Mouse (Mus musculus) lung, embryonic 15.5 days (tissue): ENCODE measurements around the gene Herc6. TPM values are rescaled to one million over a fixed set of nuclear protein-coding genes. Genes with fewer than 3 reads are reported as not detected.

Experiments used
- ATAC-seq: fragments of 200-750 bp; cut with Nextera tagmentation; 2 replicates; pipeline ENCODE4 v1.8.0; 2017; ENCODE audit warnings: moderate number of reproducible peaks, borderline replicate concordance; ENCODE audit not compliant: low FRiP score, low TSS enrichment; ENCODE audit errors: extremely low read depth
- H3K27ac ChIP-seq: fragments of 300-500 bp; sonication (generic); 2 replicates; pipeline ENCODE4 v1.5.1; 2015; ENCODE audit warnings: moderate library complexity, mild to moderate bottlenecking, inconsistent platforms
- H3K27me3 ChIP-seq: fragments of 300-500 bp; sonication (generic); 2 replicates; pipeline ENCODE4 v1.6.1; 2015; ENCODE audit warnings: inconsistent platforms
- H3K36me3 ChIP-seq: fragments of 300-500 bp; sonication (generic); 2 replicates; pipeline ENCODE4 v1.6.1; 2015; ENCODE audit warnings: inconsistent platforms
- H3K4me1 ChIP-seq: fragments of 300-500 bp; sonication (generic); 2 replicates; pipeline ENCODE4 v1.6.1; 2015; ENCODE audit warnings: inconsistent platforms
- H3K4me2 ChIP-seq: fragments of 300-500 bp; sonication (generic); 2 replicates; pipeline ENCODE4 v1.6.1; 2015; ENCODE audit warnings: inconsistent platforms, mild to moderate bottlenecking, moderate library complexity
- H3K4me3 ChIP-seq: fragments of 300-500 bp; sonication (generic); 2 replicates; pipeline ENCODE4 v1.5.1; 2015; ENCODE audit warnings: mild to moderate bottlenecking, inconsistent platforms
- H3K9ac ChIP-seq: fragments of 300-500 bp; sonication (generic); 2 replicates; pipeline ENCODE4 v1.6.1; 2015; ENCODE audit warnings: inconsistent platforms
- H3K9me3 ChIP-seq: fragments of 300-500 bp; sonication (generic); 2 replicates; pipeline ENCODE4 v1.6.1; 2016; ENCODE audit warnings: inconsistent platforms
- WGBS: fragments of 180-500 bp; shearing (Covaris S2); methylation state at CpG from one replicate; pipeline ENCODE4 v1.1.7; 2015; 5-methylcytosine and 5-hydroxymethylcytosine counted together
- polyA plus RNA-seq: library from polyadenylated mRNA; unstranded; fragments of >200 nt; fragmentation: Nextera tagmentation; extraction: Ambion mirVana; gene quantifications from 2 replicates; pipeline ENCODE4 v1.2.1, GENCODE M21; 2015

Gene Herc6
- polyA plus RNA-seq, 1 experiment from 2014 or later: 3.7 TPM

DNA sequence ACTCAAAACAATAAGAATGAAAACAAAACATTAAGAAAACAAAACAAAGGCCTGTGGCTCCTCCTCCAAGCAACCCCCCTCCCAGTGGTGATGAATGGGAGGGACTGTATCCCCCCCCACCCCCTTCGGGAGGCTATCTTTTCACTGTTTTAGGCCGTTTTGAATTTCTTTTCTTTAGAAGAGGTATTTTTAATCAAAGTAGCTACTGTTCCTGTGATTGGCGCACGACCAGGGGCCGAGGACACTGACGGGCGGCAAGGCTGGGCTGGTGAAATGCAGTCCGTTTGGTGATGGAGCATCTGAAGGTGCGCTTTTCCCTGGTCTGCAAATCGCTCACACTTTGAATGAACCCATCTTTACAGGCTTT, 121.6 kb downstream of the Herc6 start, which contains the start of gene Lancl2:
Gene Lancl2, plus strand, starts transcription at position 165 of the 367 bp plus-strand sequence.
- no peaks in the 10 kb centered on the region for H3K9me3 ChIP-seq
- peak within 1 kb of the TSS; percentile 63 for H3K4me3 ChIP-seq
- peak within 1 kb of the TSS; percentile 71 for H3K4me2 ChIP-seq
- H3K9ac ChIP-seq: peak within 1 kb of the TSS; percentile 90
- peak; percentile 23; the same call in 1 of the 2 replicates for ATAC-seq
- under 1% methylated on average over 10 of the region's 10 CpGs for WGBS
- peak within 1 kb of the TSS; percentile 95 for H3K27ac ChIP-seq
- H3K36me3 ChIP-seq: no peaks in the 10 kb centered on the region
- H3K27me3 ChIP-seq: no peaks in the 10 kb centered on the region
- H3K4me1 ChIP-seq: no peaks in the 10 kb centered on the region

DNA sequence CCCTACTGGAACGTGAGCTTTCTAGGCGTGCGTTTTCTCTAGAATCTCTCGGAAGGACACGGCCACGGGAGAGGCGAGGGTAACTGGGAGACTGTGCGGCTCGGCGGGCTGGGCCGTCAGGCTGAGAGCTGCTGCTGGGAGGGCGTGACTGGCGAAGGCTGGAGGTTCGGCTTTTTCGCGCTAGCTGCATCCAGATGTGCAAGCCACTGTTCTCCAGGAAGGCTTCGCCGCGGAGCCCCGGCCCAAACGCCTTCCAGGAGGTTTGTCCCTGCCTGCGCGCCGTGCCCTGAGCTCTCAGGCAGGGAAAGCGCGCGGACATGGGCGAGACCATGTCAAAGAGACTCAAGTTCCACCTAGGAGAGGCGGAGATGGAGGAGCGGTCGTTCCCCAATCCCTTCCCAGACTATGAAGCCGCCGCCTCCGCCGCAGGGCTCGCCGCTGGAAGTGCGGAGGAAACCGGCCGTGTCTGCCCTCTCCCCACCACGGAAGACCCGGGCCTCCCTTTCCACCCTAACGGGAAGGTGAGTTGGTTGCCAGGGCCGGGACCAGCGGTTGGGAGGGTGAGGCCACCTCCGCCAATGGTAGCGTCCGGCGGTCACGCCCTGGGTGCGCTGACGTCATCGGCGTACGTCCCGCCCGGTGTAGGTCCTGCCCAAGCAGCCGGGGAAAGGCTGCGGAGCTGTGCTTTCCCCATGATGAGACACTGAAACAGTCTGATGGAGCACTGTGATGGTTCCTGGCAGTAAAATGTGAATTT, 122.1 kb downstream of the Herc6 start:
- WGBS: under 1% methylated on average over 59 of the region's 59 CpGs
- Histone ChIP-seq H3K4me2 (peak overlapping the region; percentile 71), H3K27me3 (no peaks in the 10 kb centered on the region)

DNA sequence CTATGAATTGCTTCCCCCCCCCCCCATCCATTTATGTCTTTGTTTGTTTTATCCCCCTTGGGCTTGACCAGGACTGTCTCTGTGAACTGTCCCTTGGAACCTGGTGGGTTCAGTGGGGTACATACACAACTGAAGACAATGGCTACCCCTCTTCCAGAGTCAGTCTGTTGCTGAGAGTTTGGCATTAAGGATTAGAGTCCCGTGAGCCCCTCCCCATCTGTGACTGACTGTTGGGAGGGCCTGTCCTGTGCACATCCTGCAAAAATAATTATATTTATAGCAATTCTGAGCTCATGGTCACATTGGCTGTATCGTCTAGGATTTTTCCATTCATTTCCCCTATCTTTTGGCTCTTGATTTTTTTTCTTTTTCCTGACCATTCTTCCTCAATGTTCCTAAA, 122.9 kb downstream of the Herc6 start:
- peak; percentile 12 for ATAC-seq
- WGBS: 14% methylated on average over 2 of the region's 2 CpGs
- Histone ChIP-seq H3K36me3 (no peaks in the 10 kb centered on the region), H3K9ac (peak overlapping the region; percentile 90), H3K27ac (peak overlapping the region; percentile 95), H3K27me3 (no peaks in the 10 kb centered on the region), H3K4me3 (peak overlapping the region; percentile 63), H3K4me1 (no peaks in the 10 kb centered on the region), H3K9me3 (no peaks in the 10 kb centered on the region), H3K4me2 (peak overlapping the region; percentile 71)

More for the DNA sequence above, 122.1 kb downstream of the Herc6 start:
- Histone ChIP-seq H3K9me3 (no peaks in the 10 kb centered on the region), H3K36me3 (no peaks in the 10 kb centered on the region), H3K9ac (peak overlapping the region; percentile 90), H3K4me1 (no peaks in the 10 kb centered on the region), H3K27ac (peak overlapping the region; percentile 95), H3K4me3 (peak overlapping the region; percentile 63)
- ATAC-seq: peak; percentile 99

DNA sequence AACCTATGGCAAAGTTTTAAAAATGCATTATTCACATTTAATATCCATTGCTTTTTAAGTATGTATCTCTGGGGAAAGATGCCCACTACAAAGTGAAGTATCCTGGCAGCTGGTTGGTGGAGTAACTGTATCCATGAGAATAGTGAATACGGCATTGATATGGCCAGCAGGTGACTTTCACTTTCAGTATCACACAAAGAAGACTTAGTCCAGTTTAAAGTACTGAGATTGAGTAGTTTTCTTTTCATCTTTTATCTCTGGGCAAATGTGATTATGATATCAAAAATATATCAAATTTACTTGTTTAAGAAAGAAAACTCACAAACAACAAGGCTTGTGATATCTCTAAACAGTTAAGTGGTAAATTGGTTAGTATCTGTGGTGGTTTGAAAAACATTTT, 125.9 kb downstream of the Herc6 start:
- no peak overlapping the region for H3K4me2 ChIP-seq
- no peak for ATAC-seq
- 88% methylated on average over 1 of the region's 1 CpGs for WGBS

DNA sequence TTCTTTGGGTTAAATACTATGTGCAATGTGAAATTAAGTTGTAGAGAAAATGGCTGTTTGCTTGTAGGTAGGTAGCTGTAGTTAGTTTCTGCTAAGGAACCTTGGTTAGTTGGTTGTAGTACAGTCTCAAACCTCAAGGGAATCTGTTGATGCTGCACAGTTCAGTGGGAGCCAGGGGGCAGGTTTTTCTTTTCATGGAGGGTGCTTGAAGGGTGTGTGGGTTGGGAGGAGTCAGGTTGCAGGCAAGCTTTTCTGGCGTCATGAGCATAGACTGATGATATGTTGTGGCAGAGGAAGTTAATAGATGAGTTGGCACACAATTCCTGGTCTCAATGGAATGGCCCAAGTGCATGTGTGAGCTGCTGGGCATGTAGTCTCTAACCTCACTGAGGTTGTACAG, 130.9 kb downstream of the Herc6 start:
- ATAC-seq: no peak
- H3K27ac ChIP-seq: no peak overlapping the region
- no peaks in the 10 kb centered on the region for H3K9me3 ChIP-seq
- H3K27me3 ChIP-seq: no peaks in the 10 kb centered on the region
- no peaks in the 10 kb centered on the region for H3K4me1 ChIP-seq
- no peak overlapping the region for H3K4me3 ChIP-seq
- H3K9ac ChIP-seq: no peak overlapping the region
- no peak overlapping the region for H3K4me2 ChIP-seq
- 4% methylated on average over 1 of the region's 1 CpGs for WGBS
- H3K36me3 ChIP-seq: 0 out of 2 replicates have a peak, but pooled peaks cover 10% of the 10 kb centered on the region

More for the DNA sequence above, 125.9 kb downstream of the Herc6 start:
- Histone ChIP-seq H3K9me3 (no peaks in the 10 kb centered on the region), H3K27me3 (no peaks in the 10 kb centered on the region), H3K4me3 (no peak overlapping the region), H3K27ac (no peak overlapping the region), H3K36me3 (no peaks in the 10 kb centered on the region), H3K9ac (no peak overlapping the region), H3K4me1 (no peaks in the 10 kb centered on the region)

Other genes starting within 250 kb of the Herc6 start
- gene Vmn1r17, start 217.3 kb upstream of the Herc6 start, polyA plus RNA-seq: not detected in 2 replicates
- gene Vmn1r18, start 185.2 kb upstream of the Herc6 start, polyA plus RNA-seq: not detected in 2 replicates
- gene Vmn1r19, start 177.2 kb upstream of the Herc6 start, polyA plus RNA-seq: not detected in 2 replicates
- gene Vmn1r20, start 152.1 kb upstream of the Herc6 start, polyA plus RNA-seq: not detected in 2 replicates
- gene Ppm1k, start 45.5 kb upstream of the Herc6 start, polyA plus RNA-seq: 5.9 and 6.4 TPM in 2 replicates
- gene Pyurf, start 111.1 kb downstream of the Herc6 start, polyA plus RNA-seq: 16.5 and 16.9 TPM in 2 replicates
- gene Lancl2, start 121.5 kb downstream of the Herc6 start, polyA plus RNA-seq: 28.1 and 29.0 TPM in 2 replicates
- gene Vopp1, start 244.2 kb downstream of the Herc6 start, polyA plus RNA-seq: 32.5 and 35.9 TPM in 2 replicates